Mouse (Mus musculus): Measurements from ENCODE around the gene Exoc6.

DNA sequence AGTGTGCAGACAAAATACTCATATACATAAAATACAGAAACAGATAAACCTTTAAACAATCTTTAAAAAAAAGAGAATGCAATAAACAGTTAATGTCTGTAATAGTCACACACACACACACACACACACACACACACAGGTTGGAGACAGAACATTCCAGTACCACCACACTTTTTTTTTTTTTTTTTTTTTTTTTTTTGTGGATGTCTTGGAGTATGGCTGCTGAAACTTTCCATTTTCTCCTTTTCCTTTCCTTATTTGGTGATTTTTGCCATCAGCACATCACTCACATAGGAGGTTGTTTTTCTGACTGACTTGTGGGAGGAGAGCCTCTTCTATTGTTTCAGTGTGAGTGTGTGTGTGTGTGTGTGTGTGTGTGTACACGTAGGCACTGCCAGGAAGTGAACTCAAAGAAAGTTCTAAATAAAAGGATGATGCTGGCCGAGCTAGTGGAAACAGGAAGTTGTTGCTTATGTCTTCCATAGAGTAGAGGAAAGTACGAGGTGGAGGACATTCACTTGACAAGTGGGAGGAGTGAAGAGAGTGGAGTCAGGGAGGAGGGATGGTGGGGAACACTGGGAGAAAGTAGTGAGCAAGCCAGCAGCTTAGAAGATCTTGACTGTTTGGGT lies 15.4 kb upstream of the Exoc6 start:
- TF ChIP-seq CTCF (IDR thresholded peaks at IDR 0.05; ENCODE audit: low read depth) (no peak), EP300 (IDR thresholded peaks at IDR 0.05; ENCODE audit: low read depth) (no peak)
